Mouse (Mus musculus): Measurements from ENCODE around the gene Myh14. TPM values are rescaled to one million over a fixed set of nuclear protein-coding genes. Genes with fewer than 3 reads are reported as not detected.

Myh14 gene
- total RNA-seq, 2 experiments from 2014 or later: 17.7 to 20.6 TPM

GRCm38 (mm10) chr7:44675171-44675570 is 4.5 kb upstream of the Myh14 start:
- intact Hi-C loops (cut with DNase I): no loop called here
- no peak for DNase-seq (ENCODE audit: low spot score in 2 of 2)

GRCm38 (mm10) chr7:44674511-44674910 is 3.9 kb upstream of the Myh14 start:
- intact Hi-C loops (cut with DNase I): loop anchor here (5.0 kb wide), 1 partner anchor 48 kb away; no protein-coding TSS in a partner anchor
- no peak for DNase-seq (ENCODE audit: low spot score in 2 of 2)

GRCm38 (mm10) chr7:44672193-44672592 is 1.6 kb upstream of the Myh14 start:
- intact Hi-C loops (cut with DNase I): loop anchor here (5.0 kb wide), 1 partner anchor 50 kb away; no protein-coding TSS in a partner anchor
- no peak for DNase-seq (ENCODE audit: low spot score in 2 of 2)

GRCm38 (mm10) chr7:44669103-44669502 is 1.5 kb downstream of the Myh14 start:
- no peak for DNase-seq (ENCODE audit: low spot score in 2 of 2)
- intact Hi-C loops (cut with DNase I): loop anchor here (5.0 kb wide), 1 partner anchor 33 kb away; no protein-coding TSS in a partner anchor

GRCm38 (mm10) chr7:44667996-44668738 is 2.5 kb downstream of the Myh14 start:
- intact Hi-C loops (cut with DNase I): loop anchor here (5.0 kb wide), 1 partner anchor 34 kb away; no protein-coding TSS in a partner anchor

GRCm38 (mm10) chr7:44666462-44666861 is 4.2 kb downstream of the Myh14 start:
- no peak for DNase-seq (ENCODE audit: low spot score in 2 of 2)

More at GRCm38 (mm10) chr7:44667996-44668738, 2.5 kb downstream of the Myh14 start:
- no peak for DNase-seq (ENCODE audit: low spot score in 2 of 2)

GRCm38 (mm10) chr7:44664731-44665130 is 5.9 kb downstream of the Myh14 start:
- intact Hi-C loops (cut with DNase I): loop anchor here (5.0 kb wide), 1 partner anchor 38 kb away; no protein-coding TSS in a partner anchor
- no peak for DNase-seq (ENCODE audit: low spot score in 2 of 2)

More at GRCm38 (mm10) chr7:44666462-44666861, 4.2 kb downstream of the Myh14 start:
- intact Hi-C loops (cut with DNase I): loop anchor here (5.0 kb wide), 1 partner anchor 36 kb away; no protein-coding TSS in a partner anchor

- intact Hi-C loops (cut with DNase I): no loop called here
- DNase-seq (ENCODE audit: low spot score in 2 of 2): no peak
These were observed 7.1 kb downstream of the Myh14 start for GRCm38 (mm10) chr7:44663546-44663945.

GRCm38 (mm10) chr7:44662569-44662968 is 8.1 kb downstream of the Myh14 start:
- no peak for DNase-seq (ENCODE audit: low spot score in 2 of 2)
- intact Hi-C loops (cut with DNase I): no loop called here

GRCm38 (mm10) chr7:44662168-44662567 is 8.5 kb downstream of the Myh14 start:
- intact Hi-C loops (cut with DNase I): no loop called here
- no peak for DNase-seq (ENCODE audit: low spot score in 2 of 2)

GRCm38 (mm10) chr7:44661219-44661618 is 9.4 kb downstream of the Myh14 start:
- intact Hi-C loops (cut with DNase I): no loop called here
- DNase-seq (ENCODE audit: low spot score in 2 of 2): peak; percentile 75 to 76

- intact Hi-C loops (cut with DNase I): no loop called here
These were observed 15.1 kb downstream of the Myh14 start for GRCm38 (mm10) chr7:44655504-44655903.

GRCm38 (mm10) chr7:44653773-44654172 is 16.9 kb downstream of the Myh14 start:
- intact Hi-C loops (cut with DNase I): loop anchor here (5.0 kb wide), 1 partner anchor 131 kb away; the partner anchor contains the start of gene Mybpc2
- DNase-seq (ENCODE audit: low spot score in 2 of 2): no peak

More at GRCm38 (mm10) chr7:44655504-44655903, 15.1 kb downstream of the Myh14 start:
- no peak for DNase-seq (ENCODE audit: low spot score in 2 of 2)

- intact Hi-C loops (cut with DNase I): loop anchor here (5.0 kb wide), 1 partner anchor 129 kb away; the partner anchor contains the start of gene Mybpc2
- DNase-seq (ENCODE audit: low spot score in 2 of 2): no peak
These were observed 19.2 kb downstream of the Myh14 start for GRCm38 (mm10) chr7:44651416-44651815.

GRCm38 (mm10) chr7:44649990-44650389 is 20.7 kb downstream of the Myh14 start:
- intact Hi-C loops (cut with DNase I): loop anchor here (5.0 kb wide), 2 partner anchors 88 to 128 kb away; partner anchors contain the start of gene Mybpc2
- peak; percentile 53 to 55 for DNase-seq (ENCODE audit: low spot score in 2 of 2)

- no peak for DNase-seq (ENCODE audit: low spot score in 2 of 2)
- intact Hi-C loops (cut with DNase I): loop anchor here (5.0 kb wide), 1 partner anchor 87 kb away; no protein-coding TSS in a partner anchor
These were observed 21.5 kb downstream of the Myh14 start for GRCm38 (mm10) chr7:44649094-44649610.

GRCm38 (mm10) chr7:44647729-44648128 is 22.9 kb downstream of the Myh14 start:
- DNase-seq (ENCODE audit: low spot score in 2 of 2): no peak
- intact Hi-C loops (cut with DNase I): loop anchor here (5.0 kb wide), 1 partner anchor 85 kb away; no protein-coding TSS in a partner anchor

GRCm38 (mm10) chr7:44647042-44647724 is 23.5 kb downstream of the Myh14 start:
- intact Hi-C loops (cut with DNase I): loop anchor here (5.0 kb wide), 1 partner anchor 85 kb away; no protein-coding TSS in a partner anchor
- DNase-seq (ENCODE audit: low spot score in 2 of 2): peak; percentile 56 to 61

- no peak for DNase-seq (ENCODE audit: low spot score in 2 of 2)
- intact Hi-C loops (cut with DNase I): loop anchor here (5.0 kb wide), 1 partner anchor 84 kb away; no protein-coding TSS in a partner anchor
These were observed 24.7 kb downstream of the Myh14 start for GRCm38 (mm10) chr7:44645951-44646350.

- intact Hi-C loops (cut with DNase I): loop anchor here (5.0 kb wide), 1 partner anchor 83 kb away; no protein-coding TSS in a partner anchor
These were observed 25.4 kb downstream of the Myh14 start for GRCm38 (mm10) chr7:44645256-44645655.

More at GRCm38 (mm10) chr7:44645256-44645655, 25.4 kb downstream of the Myh14 start:
- no peak for DNase-seq (ENCODE audit: low spot score in 2 of 2)
